Mouse (Mus musculus) layer of hippocampus, adult 11-12 months (tissue): Measurements from ENCODE around the gene Klhl10.

Experiments used
- DNase-seq: peaks from one replicate; pipeline ENCODE4 v3.0.0; 2022; ENCODE audit warnings: low spot score

Gene Klhl10

DNA sequence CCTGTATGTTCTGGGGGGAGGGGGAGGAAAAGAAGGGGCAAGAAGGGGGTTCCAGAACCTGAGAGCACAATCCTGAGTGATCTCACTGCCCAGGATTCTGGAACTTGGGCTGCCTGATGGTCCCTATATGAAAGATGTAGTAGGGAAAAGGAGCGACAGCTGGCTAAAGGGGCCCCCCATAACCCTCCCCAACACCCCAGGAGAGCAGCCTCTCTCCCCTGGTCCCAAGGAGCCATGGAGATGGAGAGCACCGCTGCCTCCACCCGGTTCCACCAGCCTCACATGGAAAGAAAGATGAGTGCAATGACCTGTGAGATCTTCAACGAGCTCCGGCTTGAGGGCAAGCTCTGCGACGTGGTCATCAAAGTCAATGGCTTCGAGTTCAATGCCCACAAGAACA lies at the start of gene Klhl10, which contains the start of gene Nt5c3b:
TSS of gene Klhl10 (plus strand) at position 121 of the 400 bp plus-strand sequence.
TSS of gene Nt5c3b (minus strand) at position 12 of the 400 bp plus-strand sequence.
- no peak for DNase-seq

DNA sequence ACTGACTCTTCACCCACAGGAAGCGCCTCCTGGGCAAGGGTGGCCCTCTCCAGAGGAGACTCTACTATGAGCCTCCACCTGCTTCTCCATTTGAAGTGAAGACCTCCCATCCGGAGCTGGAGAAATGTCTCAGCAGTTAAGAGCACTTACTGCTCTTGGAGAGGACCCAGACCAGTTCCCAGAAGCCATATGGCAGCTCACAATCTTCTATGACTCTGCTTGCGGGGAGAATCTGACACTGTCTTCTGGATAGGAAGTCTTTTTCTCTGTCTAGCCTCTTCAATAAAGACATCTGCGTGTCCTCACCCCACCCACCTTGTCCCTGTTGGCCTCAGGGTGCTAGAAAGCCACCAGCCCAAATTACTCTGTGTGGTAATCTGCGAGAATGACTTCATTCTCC lies 48.8 kb upstream of the Klhl10 start:
- no peak for DNase-seq

DNA sequence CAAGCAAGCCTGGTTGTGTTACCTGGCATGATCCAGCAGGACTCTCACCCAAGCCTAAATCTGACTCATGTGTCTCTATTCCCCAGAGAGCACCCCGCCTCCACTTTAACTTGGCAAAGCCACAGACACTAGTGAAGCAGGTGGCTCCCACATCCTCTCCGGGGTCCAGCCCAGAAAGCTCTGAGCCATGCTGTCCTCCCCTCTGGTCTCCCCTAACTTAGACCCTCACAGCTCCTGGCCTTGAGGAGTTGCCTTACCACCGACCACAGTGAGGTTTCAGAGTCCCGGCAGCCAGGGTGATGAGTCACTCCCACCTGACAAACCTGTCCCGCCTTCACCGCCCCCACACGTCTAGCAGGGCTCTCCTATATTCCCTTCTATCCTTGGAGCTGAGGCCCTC lies 48.0 kb upstream of the Klhl10 start:
- DNase-seq = no peak

DNA sequence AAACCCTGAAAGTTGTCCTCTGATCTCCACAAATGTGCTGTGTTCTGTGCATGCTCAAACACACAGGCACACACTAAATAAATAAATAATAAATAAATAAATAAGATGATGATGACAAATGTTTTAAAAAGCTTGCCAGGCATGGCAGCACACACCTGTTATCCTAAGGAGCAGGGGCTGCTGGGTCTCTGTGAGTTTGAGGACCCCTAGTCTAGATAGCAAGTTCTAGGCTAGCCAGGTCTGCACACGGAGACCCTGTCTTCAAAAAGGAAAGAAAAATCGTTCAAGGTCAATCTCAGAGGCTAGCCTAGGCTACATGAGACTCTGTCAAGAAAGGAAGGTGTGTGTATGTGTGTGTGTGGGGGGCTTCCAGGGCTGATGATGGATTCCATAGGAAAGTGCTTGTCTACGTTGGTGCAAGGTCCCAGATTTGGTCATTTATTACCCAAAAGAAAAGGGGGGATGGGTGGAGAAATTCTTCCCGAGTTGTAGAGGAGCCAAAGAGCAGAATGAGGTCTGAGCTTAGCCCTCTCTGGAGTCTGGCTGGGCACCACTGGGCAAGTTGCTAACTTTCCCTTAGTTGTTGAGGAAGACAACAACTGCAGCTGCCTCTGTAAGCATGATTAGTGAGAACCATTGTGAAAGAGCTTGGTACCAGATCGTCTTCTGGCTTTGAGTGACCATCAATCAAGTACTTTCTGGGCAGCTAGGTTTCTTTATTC lies 47.2 kb upstream of the Klhl10 start:
- DNase-seq = no peak

DNA sequence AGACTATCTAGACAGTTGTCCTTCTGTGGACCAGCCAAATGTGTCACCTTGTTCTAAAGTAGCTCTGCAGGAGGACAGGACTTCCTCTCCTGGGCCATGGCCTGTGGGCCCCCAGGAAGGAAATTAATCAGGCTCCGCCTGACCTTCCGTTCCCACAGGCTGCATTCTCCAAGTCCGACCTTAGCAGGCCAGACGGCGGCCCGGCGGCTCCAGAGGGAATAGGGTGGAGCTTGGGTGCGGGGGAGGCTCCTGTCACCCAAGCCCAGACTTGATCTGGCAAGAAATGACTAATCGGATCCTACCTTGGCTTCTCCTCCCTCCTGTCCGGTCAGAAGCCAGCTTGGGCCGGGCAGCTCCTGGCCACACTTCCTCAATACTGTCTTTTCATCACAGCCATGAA lies 46.5 kb upstream of the Klhl10 start:
- DNase-seq = no peak

DNA sequence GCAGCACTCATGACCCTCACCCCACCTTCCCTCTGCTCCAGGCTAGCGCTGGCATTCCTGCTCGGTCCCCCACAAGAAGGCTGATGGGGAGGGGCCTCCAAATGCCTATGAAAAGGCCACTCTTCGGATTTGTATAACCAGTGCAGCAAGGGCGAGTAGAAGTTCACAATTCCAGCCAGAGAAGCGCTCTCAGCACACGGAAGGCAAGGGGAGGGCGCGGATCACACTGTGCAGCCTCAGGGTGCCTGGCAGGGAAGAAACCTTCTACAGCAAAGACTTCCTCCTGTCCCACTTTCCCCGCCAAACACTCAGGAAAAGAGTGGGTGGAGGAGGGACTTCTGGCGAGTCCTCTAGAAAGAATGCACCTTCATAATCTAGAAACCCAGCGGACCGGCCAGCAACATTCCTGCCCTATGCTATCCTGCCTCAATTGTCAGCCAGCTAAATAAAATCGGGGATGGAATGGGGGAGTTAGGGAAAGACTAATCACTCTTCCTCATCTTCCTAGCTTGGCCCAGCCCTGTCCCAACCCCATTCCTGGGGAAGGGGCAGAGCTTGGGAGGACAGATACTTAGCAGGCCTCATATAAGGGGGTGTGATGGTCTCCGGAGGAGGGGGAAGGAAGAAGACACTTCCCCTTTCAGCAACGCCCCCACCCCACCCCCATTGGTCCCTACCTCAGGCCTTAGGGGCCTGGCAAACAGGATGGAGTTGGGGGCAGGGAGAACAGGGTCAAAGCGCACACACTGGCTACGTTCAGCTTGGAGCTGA lies 45.7 kb upstream of the Klhl10 start:
- DNase-seq = no peak

DNA sequence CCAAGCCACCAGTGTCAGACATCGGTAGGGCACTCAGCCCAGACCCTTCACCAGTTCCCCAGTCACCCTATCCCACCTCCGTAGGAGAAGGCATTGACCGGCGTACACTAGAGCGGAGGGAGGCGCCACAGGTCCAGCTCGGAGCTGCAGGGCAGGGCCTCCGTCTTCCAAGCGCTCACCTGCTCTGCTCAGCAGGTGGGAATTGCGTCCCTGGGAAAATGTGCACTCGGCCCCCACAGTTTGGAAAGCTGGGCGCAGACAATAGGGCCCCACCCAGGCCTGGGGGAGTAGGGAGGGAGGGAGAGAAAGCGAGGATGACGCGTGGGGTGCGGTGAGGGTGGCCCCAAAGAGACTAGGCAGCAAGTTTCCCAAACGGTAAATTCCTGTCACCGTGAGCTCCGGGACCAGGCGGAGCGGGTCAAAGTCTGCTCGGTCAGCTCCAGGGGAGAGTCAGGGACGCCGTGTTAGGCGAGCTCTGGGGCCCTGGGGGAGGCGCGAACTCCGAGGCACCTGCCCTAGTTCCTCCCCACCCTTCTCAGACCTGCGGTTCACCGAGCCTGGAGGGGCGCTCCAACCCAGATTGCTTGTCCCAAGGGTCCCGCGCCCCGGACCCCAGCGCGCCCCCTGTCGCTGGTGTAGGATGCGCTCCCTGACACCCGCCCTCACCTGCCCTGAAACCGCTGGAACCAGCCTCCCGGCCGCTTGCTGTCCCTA lies 44.7 kb upstream of the Klhl10 start:
- DNase-seq = no peak

DNA sequence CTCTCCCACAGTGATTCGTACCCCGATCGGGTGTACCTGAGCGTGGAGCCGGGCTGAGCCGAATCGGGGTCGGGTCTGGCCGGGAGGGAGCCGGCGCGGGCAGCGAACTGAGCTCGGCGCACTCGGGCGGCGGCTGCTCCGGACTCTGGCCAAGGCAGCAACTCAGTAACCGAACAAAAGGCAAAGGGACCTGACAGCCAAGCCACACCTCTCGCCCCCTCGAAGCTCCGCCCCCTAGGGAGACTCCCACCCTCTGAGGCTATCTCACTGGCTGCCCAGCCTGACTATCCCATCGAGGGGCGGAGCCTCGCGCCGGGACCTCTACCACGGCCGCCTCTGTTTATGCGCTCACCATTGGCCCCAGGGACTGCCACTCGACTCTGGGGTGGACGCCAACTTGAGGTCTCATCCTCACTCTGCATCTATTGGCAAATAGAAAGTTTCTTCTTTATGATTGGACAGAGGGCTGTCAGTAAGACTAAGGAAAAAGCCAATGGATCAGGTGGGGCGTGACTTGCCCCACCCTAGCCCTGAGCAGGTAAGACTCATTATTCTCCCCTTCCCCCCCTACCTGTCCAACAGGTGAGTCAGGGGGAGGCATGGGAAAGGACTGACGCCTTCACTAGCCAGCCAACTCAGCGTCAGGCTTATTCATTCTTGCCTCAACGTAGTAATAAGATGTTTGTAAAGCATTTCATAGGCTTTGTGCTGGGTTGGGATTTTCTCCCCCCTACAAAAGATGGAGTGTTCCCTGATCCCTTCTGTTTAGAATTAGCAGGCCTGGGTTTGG lies 43.9 kb upstream of the Klhl10 start, which contains the start of gene Jup:
TSS of gene Jup (minus strand) at position 164 of the 790 bp plus-strand sequence.
- DNase-seq = peak; percentile 100

DNA sequence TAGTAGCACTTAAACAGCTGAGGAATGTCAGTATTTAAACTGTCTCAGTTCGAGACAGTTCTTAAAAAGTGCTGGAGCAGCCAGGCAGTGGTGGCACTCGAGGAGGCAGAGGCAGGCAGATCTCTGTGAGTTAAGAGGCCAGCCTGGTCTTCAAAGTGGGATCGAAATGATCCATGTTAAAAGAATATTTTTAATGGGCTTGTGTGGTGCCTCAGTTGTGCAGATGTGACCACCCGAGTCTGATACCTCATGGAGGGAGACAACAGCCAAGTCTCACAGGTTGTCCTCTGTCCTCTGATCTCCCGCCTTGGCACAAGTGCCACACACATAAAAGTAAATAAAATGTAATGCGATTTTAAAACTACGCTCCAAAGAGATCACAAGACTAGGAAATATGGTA lies 43.2 kb upstream of the Klhl10 start:
- no peak for DNase-seq

DNA sequence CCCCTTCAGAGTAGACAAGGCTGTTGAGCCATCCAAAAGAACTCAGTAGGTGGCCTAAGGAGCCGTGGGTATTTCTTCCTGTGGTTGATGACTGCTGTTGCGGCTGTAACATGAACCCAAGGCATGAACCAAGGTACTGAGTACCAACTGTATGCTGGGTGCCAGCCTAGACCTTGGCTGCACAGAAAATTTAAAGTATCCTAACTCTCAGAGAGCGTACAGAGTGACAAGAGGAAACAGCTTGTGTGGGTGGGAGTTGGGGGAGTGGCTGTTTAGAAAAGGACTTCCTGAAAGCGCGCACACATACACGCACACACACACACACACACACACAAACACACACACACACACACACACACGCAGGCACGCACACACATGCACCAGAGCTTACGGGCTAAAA lies 42.4 kb upstream of the Klhl10 start:
- no peak for DNase-seq

DNA sequence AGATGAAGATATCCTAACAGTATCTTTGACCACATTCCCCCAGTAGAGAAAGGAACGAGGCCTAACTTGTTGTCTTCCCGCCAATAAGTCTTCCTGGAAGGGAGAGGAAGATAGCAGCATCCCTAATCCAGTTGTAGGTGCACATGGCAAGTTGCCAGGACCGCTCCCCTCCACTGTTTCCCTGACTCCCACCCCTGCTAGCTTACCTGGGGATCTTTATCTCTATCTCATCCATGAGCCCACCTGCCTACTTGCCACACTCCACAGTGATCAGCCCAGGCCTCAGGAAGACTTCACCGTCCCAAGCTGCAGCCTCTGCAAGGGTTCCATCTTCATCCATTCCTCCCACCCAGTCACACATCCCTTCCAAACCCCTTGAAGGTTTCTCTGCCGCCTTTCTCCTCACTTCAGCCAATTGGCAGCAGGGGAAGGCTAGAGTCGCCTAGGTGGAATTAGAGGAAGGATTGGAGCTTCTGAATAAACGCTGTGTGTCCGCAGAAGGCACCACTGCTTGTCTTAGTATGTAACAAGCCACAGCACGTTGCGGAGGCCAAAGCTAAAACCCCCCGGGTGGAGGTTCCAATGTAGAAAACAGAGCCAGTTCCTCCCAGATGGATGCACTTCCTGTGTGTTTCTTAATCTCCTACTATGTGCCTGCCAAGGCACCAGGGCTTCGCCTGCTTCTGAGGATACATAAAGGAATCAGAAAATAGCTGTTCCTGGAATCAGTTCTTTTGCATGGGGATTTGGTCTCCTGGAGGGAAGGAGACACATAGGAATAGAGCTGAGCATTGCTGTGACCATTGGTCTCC lies 41.8 kb upstream of the Klhl10 start:
- DNase-seq = no peak

DNA sequence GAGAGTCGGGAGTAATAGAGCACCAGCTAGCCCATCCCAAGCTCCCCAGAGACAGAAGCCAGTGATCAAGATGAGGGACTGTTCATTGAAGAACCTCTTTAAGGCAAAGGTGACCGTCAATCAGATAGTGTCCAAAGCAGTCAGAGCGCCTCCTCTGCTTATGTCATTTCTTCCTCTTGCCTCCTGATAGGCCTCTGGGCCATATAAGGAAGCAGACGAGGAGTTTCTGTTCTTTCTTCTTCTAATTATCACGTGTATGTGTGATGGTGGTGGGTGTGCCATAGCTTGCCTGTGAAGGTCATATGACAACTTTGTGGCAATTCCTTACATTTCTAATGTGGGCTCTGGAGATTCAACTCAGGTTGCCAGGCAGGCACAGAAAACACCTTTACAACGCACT lies 40.9 kb upstream of the Klhl10 start:
- no peak for DNase-seq

DNA sequence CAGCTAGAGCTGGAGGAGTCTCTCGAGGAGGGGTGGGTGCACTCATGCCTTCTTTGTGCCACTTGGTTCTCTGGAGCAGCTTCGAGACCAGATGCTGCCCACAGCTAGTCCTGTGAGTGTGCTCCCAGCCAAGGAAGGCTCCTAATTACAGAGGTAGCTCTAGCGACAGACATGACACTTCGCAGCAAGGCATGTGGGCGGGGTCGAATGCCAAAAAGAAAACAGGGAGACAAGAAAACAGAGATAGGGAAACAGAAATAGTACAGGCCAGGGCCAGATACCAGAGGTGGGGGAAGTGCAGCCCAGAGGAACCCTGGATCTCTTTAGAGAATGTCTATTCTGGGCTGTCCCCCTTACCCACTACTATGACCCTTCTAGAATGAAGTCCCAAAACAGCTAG lies 39.5 kb upstream of the Klhl10 start:
- DNase-seq = no peak

DNA sequence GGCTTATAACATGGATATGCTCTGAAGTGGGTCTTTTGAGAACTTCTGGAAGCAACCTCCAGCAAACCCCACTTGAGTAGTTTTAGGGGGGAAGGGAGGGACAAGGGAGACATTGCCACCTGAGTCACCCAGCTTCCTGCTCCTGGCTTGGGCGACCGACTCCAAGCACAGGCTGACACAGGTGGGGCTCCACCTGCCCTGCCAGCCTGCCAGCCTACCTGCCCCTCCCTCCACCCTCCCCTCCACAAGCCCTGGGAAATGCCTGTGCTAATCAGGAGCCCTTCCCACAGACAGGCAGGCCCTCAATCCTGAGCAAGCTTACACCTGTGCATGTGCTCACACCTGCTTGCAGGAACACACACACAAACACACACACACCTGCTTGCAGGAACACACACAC lies 39.0 kb upstream of the Klhl10 start:
- DNase-seq = no peak

DNA sequence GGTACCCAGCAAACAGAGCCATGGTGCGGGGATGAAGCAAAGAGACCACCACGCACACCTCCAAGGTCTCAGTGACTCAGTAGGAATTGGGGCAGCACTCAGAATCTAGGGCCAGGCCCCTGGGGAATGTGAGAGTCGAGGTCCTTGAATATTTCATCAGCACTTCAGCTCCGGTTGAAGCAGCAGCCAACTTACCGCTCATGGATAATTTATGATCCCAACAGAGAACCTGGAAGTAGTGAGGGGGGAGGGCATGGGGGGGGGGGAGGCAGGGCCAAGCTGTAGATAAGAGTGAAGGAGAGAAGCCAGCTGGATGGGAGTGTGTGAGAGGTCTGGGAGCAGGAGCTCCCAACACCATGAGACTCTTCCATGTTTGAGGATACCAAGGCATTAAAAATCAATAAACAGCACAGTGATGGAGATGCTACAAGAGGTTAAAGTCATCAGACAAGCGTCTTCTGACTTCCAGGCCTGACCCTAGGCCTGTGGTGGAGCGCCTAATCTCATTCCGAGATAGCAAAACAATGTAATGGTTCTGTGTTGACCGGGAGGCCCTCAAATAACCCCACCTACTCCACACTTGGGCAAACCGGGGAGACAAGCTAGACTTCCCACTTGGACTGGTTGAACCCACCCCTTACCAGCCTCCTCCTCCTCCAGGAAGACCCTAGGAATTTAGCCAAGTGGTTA lies 38.1 kb upstream of the Klhl10 start:
- DNase-seq = no peak

DNA sequence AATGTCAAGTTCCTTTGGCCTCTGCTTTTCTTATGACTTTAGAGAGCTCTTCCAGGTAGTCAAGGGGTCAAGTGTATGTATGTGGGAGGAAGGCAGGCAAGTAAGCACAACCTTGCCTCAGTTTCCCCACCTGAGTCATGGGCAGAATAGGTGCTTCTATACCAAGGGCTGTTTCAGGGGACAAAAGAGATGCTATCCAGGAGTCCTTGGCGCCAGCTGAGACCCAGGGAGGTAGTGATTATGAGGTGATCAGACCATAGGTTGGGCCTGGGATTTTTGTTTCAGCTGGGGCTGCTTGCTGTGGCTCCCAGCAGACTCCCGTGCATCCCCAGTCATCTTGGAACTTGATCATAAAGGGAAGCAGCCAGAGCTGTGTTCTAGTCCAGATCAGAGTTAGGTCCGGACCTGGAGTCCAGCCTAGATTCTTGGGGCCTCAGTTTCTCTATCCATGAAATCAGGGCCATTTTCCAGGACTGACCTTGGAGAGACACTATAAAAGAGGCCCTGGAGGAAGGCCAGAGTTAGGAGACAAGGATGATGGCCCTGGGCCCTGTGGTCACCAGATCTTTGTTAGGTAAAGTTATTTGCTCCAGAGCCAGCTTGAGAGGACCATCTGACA lies 37.2 kb upstream of the Klhl10 start:
- no peak for DNase-seq

DNA sequence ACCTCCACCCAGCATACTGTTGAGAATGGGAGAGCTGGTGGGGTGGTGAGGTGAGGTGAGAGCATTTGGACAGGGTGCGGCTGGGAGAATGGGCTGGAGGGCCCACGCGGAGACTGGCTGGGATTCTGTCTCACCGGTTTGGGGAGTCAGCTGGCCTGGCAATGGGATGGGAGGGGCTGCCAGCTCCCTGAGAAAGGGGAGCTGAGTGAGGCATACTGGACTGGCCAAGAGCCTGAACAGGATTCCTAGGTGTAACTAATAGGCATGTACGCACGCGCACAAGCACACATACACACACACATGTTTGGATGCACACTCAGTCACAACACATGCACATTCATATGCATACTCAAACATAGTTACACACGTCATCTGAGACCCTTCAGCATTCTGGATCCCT lies 35.4 kb upstream of the Klhl10 start:
- no peak for DNase-seq

DNA sequence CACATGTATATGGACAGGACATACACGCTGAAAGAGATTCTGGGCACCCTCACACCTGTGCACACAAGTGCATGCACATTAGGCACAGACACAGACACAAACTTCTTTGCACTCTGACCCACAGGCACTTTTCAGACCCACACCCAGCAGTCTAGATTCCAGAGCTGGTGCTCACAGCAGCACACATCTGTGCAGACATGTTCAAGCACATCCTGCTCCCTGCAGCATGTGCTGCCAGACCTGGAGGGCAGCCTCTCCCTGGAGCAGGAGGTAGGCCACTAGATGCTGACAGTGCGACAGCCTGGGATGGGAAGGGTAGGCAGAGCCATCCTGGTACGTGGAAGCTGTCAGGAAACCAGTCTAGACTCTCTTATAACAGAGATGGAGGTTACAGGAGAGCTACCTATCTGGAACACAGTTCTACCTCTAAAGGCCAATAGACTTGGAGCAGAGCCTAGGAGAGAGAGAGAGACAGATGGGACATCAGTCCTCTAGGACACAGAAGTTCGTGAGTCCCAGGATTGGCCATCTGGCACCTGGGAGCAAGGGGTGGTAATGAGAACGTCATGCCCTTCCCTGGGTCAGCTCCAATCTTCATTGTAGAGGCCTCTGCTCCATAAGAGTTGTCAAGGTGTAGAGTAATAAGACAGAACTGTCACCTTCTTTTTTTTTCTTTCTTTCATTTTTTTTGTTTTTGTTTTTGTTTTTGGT lies 34.6 kb upstream of the Klhl10 start:
- no peak for DNase-seq

DNA sequence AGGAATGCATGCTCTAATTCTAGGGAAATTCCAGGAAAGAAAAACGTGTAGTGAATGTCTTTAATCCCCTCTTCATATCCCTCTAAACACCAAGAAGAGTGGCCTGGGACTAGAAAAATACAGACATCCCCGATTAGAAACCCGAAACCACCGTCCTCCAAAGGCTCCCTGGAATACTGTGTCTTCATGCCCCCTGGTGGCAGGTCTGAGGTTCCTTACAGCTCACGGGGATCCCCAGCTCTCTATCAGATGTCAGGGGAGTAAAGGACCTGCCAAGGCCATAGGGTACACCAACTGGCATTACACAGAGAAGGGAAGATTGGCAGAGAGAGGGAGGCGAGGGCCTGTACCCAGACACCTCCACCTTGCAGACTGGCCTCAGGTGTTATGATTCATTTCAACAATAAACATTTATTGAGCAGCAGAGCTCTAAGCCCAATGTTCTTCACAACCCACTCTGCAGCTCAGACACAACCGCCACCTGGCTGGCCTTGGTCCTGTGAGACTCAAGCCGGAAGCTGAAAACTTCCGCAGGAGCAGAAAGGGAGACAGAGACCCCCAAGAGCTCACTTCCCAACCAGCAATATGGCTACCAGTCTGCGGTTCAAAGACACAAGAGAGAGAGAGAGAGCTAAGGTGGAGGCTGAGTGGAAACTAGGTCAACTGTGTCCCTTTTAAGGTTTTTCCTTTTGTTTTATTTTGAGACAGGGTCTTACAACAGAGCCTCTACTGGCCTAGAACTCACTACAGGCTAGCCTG lies 33.5 kb upstream of the Klhl10 start:
- peak; percentile 77 for DNase-seq
